Mouse (Mus musculus) bone marrow, adult 2 months (tissue): ENCODE results near the gene Klra1.

Experiments used
- CTCF ChIP-seq: fragments of 200-500 bp; IDR thresholded peaks from 2 replicates; pipeline ENCODE4 v1.5.1; 2011; ENCODE audit warnings: low read length, control low read depth; ENCODE audit not compliant: control insufficient read depth, insufficient read depth
- POLR2A ChIP-seq: fragments of 200-500 bp; IDR thresholded peaks from 2 replicates; pipeline ENCODE4 v1.6.1; 2011; ENCODE audit warnings: low read depth, mild to moderate bottlenecking, control low read depth, low read length, borderline replicate concordance; ENCODE audit not compliant: control insufficient read depth

- TF ChIP-seq CTCF (no peak), POLR2A (no peak)
Measured at GRCm38 (mm10) chr6:130337411-130337810, 49.3 kb downstream of the Klra1 start, which contains the start of gene Klra3.
